In genomic region chr8:8092551-8092950, GRCm38 (mm10) we compare ENCODE assay signal across 12 mouse cellular contexts.
"Had no signal": no experiment of that assay in that cellular context is flagged by ENCODE, and none has a peak within 500 bp of the region (broad histone marks: within the 10 kb centered on the region; RNA-seq: fewer than 3 reads in every experiment).

No protein-coding gene starts in this region.

- DNase-seq: kidney, adult 9 months; kidney, postnatal 14 days; kidney, postnatal 4 days; liver, postnatal 0 days; lung, embryonic 14.5 days; thymus, adult 2 months; thymus, postnatal 14 days; thymus, postnatal 4 days had no signal

- H3K27me3 ChIP-seq: midbrain, embryonic 12.5 days; midbrain, embryonic 15.5 days had no signal

- H3K36me3 ChIP-seq: midbrain, embryonic 12.5 days; midbrain, embryonic 15.5 days had no signal

- H3K27ac ChIP-seq: liver, embryonic 14.5 days; macrophage; midbrain, embryonic 12.5 days; midbrain, embryonic 15.5 days had no signal

- H3K4me3 ChIP-seq: midbrain, embryonic 12.5 days; midbrain, embryonic 15.5 days had no signal

- H3K4me1 ChIP-seq: midbrain, embryonic 12.5 days; midbrain, embryonic 15.5 days had no signal
